8 mouse cellular contexts compared by ENCODE assay signal in the genomic region with DNA sequence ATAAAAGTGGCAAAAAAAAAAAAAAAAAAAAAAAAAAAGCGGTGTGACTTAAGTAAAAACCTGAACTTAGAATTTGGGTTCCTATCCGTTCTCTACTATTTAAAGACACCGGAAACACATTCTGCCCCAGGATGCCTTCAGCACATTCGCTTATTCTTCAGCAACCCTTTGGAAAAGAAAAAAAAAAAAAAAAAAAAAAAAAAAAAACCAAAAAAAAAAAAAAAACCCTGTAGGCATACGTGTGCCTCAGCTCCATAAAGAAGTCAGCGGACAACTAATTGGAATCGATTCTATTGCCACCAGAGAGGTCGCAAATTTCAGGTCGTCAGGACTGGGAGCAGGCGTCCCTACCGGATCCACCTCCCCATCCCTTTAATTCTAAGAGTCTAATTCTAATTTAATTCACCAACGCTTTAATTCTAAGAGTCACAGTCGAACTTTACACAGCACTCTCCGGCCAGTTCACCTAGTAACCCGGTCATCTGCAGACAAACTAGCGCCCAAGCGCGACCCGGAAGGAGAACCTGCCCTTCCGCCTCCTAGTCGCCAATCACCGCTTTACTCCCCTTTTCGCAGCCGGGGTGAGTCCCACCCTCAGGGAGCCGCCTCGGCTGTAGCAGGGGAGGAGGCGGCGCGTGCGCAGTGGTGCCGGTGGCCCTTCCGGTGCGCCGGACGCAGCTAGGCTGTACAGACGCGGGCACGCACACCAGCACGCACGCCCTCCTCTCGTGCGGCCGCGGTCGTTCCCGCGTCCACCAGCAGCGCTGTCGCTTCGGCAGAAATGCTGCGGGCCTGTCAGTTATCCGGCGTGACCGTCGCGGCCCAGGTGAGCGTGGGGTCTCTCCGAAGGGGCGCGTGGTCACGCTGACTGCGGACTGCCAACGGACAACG. TPM values are rescaled to one million over a fixed set of nuclear protein-coding genes. Genes with fewer than 3 reads are reported as not detected.
DNase-seq lines count a peak whose midpoint lies in the region; ATAC-seq lines count a peak whose summit lies in the region.

A gene (plus strand): TSS at position 642 of the 891 bp plus-strand sequence.

- no peaks in the 10 kb centered on the region for H3K27me3 ChIP-seq in hindbrain, embryonic 11.5 days (ENCODE audit: control insufficient read depth, insufficient read depth, low read length)

- no peaks in the 10 kb centered on the region; the same call in 1 of the 2 replicates for H3K4me1 ChIP-seq in hindbrain, embryonic 11.5 days (replicated peaks; ENCODE audit: control insufficient read depth, insufficient read depth, low read length)

- no peaks in the 10 kb centered on the region for H3K36me3 ChIP-seq in hindbrain, embryonic 11.5 days (ENCODE audit: control insufficient read depth, insufficient read depth, low read length)

- peak; percentile 100 for ATAC-seq in hindbrain, embryonic 11.5 days (ENCODE audit: low FRiP score)

- WGBS in hindbrain, embryonic 11.5 days, result under 1% methylated on average over 60 of the region's 64 CpGs

- H3K27ac ChIP-seq in hindbrain, embryonic 11.5 days (ENCODE audit: low read depth, low read length), result peak within 1 kb of the TSS; percentile 89

- peak; percentile 98 for DNase-seq in Muller cell, postnatal 12 days (ENCODE audit: inconsistent ontology term)
- peak; percentile 99 for DNase-seq in cerebellum, adult 9-11 months
- peak; percentile 94 to 97 for DNase-seq in frontal cortex, adult 2 months (ENCODE audit: extremely low spot score in 1 of 2, low spot score in 1 of 2)
- DNase-seq in hindbrain, embryonic 11.5 days (ENCODE audit: low spot score), result peak; percentile 97
- DNase-seq in layer of hippocampus, postnatal 10 days (ENCODE audit: low spot score in 2 of 2), result peak; percentile 94 to 97
- peak; percentile 98 for DNase-seq in lung, postnatal 10 days
- peak; percentile 97 for DNase-seq in ovary, postnatal 36 days (ENCODE audit: low spot score)
- DNase-seq in thymus, postnatal 25 days, result peak; percentile 94

- peak within 1 kb of the TSS; percentile 97 for H3K4me3 ChIP-seq in hindbrain, embryonic 11.5 days (ENCODE audit: low read depth, low read length)

- no peaks in the 10 kb centered on the region for H3K9me3 ChIP-seq in hindbrain, embryonic 11.5 days (ENCODE audit: control insufficient read depth, low read length)

- peak within 1 kb of the TSS; percentile 87 for H3K9ac ChIP-seq in hindbrain, embryonic 11.5 days (ENCODE audit: low read depth, low read length)

- H3K4me2 ChIP-seq in hindbrain, embryonic 11.5 days (replicated peaks; ENCODE audit: low read depth, low read length), result peak within 1 kb of the TSS; percentile 42

RNA-seq across cellular contexts. Expression of the gene that starts here (rescaled TPM):
- 85.1 and 92.1 TPM in 2 replicates for polyA plus RNA-seq in frontal cortex, adult 2 months (2012; rRNA removed)
- 186 and 202 TPM in 2 replicates for polyA plus RNA-seq in hindbrain, embryonic 11.5 days (2014; fragmentation: Nextera tagmentation; extraction: Ambion mirVana)
- 100 to 1,000 TPM; 142 TPM for total RNA-seq in layer of hippocampus, postnatal 10 days (2021)

Comparison
In these comparisons a context has a peak if more than half of its experiments do, and no peak if none do; other contexts are left out.
1. Peak in every context shown above with its lines: DNase-seq, ATAC-seq, H3K4me3 ChIP-seq and H3K27ac ChIP-seq.